Mouse (Mus musculus): ENCODE data around the gene Zc3h14. TPM values are rescaled to one million over a fixed set of nuclear protein-coding genes. Genes with fewer than 3 reads are reported as not detected.

The Zc3h14 gene
- polyA plus RNA-seq, 1 experiment from 2014 or later, result 109 TPM

DNA sequence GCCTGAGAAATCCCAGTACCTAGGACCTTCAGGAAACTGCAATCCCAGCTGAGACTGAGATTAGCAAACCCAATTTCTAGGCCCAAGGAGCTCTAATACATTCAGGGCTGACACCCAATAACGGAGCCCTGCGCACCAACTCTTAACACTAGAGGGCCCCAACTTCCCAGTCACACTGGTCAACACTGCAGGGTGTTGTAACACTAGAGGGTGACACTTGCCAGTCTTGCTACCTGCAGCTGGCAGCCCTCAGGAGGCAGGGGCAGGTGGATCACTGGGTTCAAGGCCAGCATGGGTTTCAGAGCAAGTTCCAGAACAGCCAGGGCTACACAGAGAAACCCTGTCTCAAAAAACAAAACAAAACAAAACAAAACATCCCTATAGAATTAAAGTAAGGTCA lies 633 bp upstream of the Zc3h14 start:
- no peak overlapping the region for H3K4me2 ChIP-seq
- no peaks in the 10 kb centered on the region for H3K9me3 ChIP-seq
- H3K4me1 ChIP-seq (replicated peaks), result peaks cover 33% of the 10 kb centered on the region
- no peaks in the 10 kb centered on the region for H3K27me3 ChIP-seq
- H3K9ac ChIP-seq, result no peak overlapping the region
- H3K27ac ChIP-seq (replicated peaks), result no peak overlapping the region
- peak; percentile 31; the same call in 1 of the 2 replicates for ATAC-seq (ENCODE audit: low FRiP score, low read depth)
- H3K4me3 ChIP-seq, result no peak overlapping the region
- H3K36me3 ChIP-seq, result no peaks in the 10 kb centered on the region
- 3% methylated on average over 2 of the region's 2 CpGs for whole genome bisulfite sequencing

- ATAC-seq (ENCODE audit: low FRiP score, low read depth), result peak; percentile 57
- peak overlapping the region; percentile 75 for H3K4me2 ChIP-seq
- WGBS, result 2% methylated on average over 12 of the region's 14 CpGs
These were observed 603 bp downstream of the Zc3h14 start for GRCm38 (mm10) chr12:98747380-98747753.

DNA sequence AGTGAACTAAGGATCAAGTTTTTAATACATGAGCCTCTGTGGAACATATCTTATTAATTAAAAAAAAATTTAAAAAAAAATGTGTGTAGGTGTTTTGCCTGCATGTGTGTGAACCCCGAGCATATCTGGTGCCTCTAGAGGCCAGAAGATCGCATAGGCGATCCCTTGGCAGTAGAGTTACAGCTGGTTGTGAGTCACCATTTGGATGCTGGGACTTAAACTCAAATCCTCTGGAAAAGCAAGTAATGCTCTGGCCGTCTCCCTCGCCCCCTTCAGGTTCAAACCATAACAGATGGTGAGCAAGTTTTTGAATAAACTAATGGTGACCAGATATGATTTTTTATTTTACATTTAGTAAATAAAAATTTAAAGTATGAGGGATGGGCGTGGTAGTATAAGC lies 10.9 kb downstream of the Zc3h14 start:
- no peak for ATAC-seq (ENCODE audit: low FRiP score, low read depth)
- Histone ChIP-seq H3K4me2 (no peak overlapping the region), H3K4me3 (no peak overlapping the region), H3K27ac (replicated peaks) (no peak overlapping the region), H3K4me1 (replicated peaks) (no peaks in the 10 kb centered on the region), H3K27me3 (no peaks in the 10 kb centered on the region), H3K9me3 (no peaks in the 10 kb centered on the region), H3K9ac (no peak overlapping the region), H3K36me3 (peaks cover 52% of the 10 kb centered on the region)
- WGBS, result 91% methylated on average over 6 of the region's 6 CpGs

More at GRCm38 (mm10) chr12:98747380-98747753, 603 bp downstream of the Zc3h14 start:
- no peaks in the 10 kb centered on the region for H3K9me3 ChIP-seq
- H3K9ac ChIP-seq, result peak overlapping the region; percentile 98
- peak overlapping the region; percentile 96 for H3K27ac ChIP-seq (replicated peaks)
- no peaks in the 10 kb centered on the region for H3K27me3 ChIP-seq
- no peaks in the 10 kb centered on the region for H3K36me3 ChIP-seq
- peaks cover 35% of the 10 kb centered on the region for H3K4me1 ChIP-seq (replicated peaks)
- H3K4me3 ChIP-seq, result peak overlapping the region; percentile 97

DNA sequence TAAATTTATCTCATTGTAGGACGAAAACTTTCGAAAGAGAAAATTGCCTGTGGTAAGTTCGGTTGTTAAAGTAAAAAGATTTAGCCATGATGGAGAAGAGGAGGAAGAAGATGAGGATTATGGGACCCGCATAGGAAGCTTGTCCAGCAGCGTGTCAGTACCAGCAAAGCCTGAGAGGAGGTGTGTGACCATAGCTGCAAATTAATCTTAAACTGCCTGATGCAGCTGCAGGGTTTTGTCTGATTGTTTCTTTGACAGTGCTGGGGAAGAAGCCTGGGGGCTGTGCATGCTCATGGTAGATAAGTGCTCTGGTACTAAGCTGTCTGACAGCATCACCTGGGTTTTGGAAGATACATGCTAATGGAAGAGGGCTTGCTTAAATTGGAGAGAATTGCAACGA lies 12.9 kb downstream of the Zc3h14 start:
- no peak overlapping the region for H3K4me2 ChIP-seq
- WGBS, result 93% methylated on average over 6 of the region's 6 CpGs
- H3K9me3 ChIP-seq, result no peaks in the 10 kb centered on the region
- no peaks in the 10 kb centered on the region for H3K27me3 ChIP-seq
- no peak overlapping the region for H3K9ac ChIP-seq
- H3K4me3 ChIP-seq, result no peak overlapping the region
- H3K27ac ChIP-seq (replicated peaks), result no peak overlapping the region
- peaks cover 70% of the 10 kb centered on the region for H3K36me3 ChIP-seq
- ATAC-seq (ENCODE audit: low FRiP score, low read depth), result no peak
- H3K4me1 ChIP-seq (replicated peaks), result no peaks in the 10 kb centered on the region

- H3K4me2 ChIP-seq, result no peak overlapping the region
- 96% methylated on average over 2 of the region's 2 CpGs for WGBS
- H3K27me3 ChIP-seq, result no peaks in the 10 kb centered on the region
- ATAC-seq (ENCODE audit: low FRiP score, low read depth), result no peak
- H3K36me3 ChIP-seq, result peaks cover 80% of the 10 kb centered on the region
- H3K4me1 ChIP-seq (replicated peaks), result no peaks in the 10 kb centered on the region
- H3K9ac ChIP-seq, result no peak overlapping the region
- no peaks in the 10 kb centered on the region for H3K9me3 ChIP-seq
- H3K4me3 ChIP-seq, result no peak overlapping the region
- H3K27ac ChIP-seq (replicated peaks), result no peak overlapping the region
These were observed 19.5 kb downstream of the Zc3h14 start for GRCm38 (mm10) chr12:98766241-98766640.

DNA sequence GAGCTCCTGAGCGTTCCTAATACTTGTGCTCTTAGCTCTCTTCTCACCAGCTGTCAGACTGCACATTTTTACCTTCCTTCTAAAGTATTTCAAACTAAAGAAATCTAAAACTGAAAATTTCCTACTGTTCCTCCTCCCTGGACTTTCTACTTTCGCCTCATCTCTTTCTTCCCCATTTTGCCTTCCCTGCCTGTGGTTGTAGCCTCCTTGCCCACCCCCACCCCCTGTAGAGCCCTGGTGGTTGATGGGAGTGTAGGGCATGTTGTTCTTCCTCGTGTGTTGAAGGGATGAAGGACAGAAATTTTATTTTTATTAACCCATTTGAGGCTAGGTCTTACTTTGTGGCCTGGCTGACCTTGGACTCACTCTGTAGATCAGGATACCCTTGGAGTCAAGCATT lies 30.7 kb downstream of the Zc3h14 start:
- Histone ChIP-seq H3K27me3 (no peaks in the 10 kb centered on the region), H3K9ac (no peak overlapping the region), H3K4me1 (replicated peaks) (no peaks in the 10 kb centered on the region), H3K4me2 (no peak overlapping the region), H3K27ac (replicated peaks) (no peak overlapping the region), H3K9me3 (no peaks in the 10 kb centered on the region), H3K36me3 (peaks cover 68% of the 10 kb centered on the region), H3K4me3 (no peak overlapping the region)
- ATAC-seq (ENCODE audit: low FRiP score, low read depth), result no peak
- 80% methylated on average over 3 of the region's 3 CpGs for WGBS

- peaks cover 73% of the 10 kb centered on the region for H3K36me3 ChIP-seq
- H3K27me3 ChIP-seq, result no peaks in the 10 kb centered on the region
- H3K27ac ChIP-seq (replicated peaks), result no peak overlapping the region
- no peak overlapping the region for H3K4me2 ChIP-seq
- no peak overlapping the region for H3K4me3 ChIP-seq
- H3K9ac ChIP-seq, result no peak overlapping the region
- ATAC-seq (ENCODE audit: low FRiP score, low read depth), result no peak
- no peaks in the 10 kb centered on the region for H3K4me1 ChIP-seq (replicated peaks)
- H3K9me3 ChIP-seq, result no peaks in the 10 kb centered on the region
- WGBS, result 83% methylated on average over 4 of the region's 4 CpGs
These were observed 32.4 kb downstream of the Zc3h14 start for GRCm38 (mm10) chr12:98779148-98779547.

DNA sequence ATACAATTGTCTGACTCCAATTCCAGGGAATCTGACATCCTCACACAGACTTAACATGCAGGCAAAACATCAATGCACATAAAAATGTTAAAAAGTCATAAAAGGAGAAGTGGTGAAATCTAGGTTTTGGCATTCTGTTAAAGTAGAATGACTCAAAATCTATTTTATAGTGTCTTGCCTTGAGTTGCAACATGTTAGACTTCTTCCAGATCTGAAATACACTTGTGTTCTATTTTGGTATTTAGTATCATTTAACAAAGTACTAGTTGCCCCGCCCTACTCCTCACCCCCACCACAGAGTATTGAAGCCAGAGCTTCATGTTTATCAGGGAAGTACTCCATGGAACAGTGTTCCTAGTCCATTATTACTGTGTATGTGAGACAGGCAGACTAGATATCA lies 37.5 kb downstream of the Zc3h14 start:
- Histone ChIP-seq H3K27me3 (no peaks in the 10 kb centered on the region), H3K4me3 (no peak overlapping the region), H3K36me3 (peaks cover 76% of the 10 kb centered on the region), H3K4me2 (no peak overlapping the region), H3K27ac (replicated peaks) (no peak overlapping the region), H3K9ac (no peak overlapping the region), H3K4me1 (replicated peaks) (no peaks in the 10 kb centered on the region), H3K9me3 (no peaks in the 10 kb centered on the region)
- WGBS, result 97% methylated on average over 1 of the region's 1 CpGs
- ATAC-seq (ENCODE audit: low FRiP score, low read depth), result no peak

DNA sequence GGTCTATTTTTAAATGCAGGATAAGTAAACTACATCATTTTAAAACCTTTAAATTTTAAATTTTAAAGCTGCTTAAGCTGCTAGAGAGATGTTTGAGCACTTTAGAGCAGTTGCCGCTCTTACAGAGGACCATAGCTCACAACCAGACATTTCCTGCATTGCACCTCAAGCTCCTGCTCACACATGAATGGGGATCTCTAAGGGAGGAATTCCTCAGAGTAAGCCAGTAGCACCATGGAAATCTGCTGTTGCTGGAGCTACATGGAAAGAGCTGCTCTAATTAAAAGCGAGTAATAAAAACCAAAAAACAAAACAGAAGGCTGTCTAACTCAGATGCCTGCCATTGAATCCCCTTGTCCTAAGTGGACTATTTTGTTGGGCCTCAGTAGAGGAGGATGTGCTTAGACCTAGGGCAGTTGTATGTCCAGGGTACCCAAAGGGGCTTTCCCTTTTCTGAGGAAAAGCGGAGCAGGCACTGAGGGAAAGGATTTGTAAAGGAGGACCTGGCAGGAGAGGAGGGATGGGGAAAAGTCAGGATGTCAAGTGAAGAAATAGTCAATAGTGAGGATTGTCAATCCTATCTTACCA lies 49.1 kb downstream of the Zc3h14 start:
- ATAC-seq (ENCODE audit: low FRiP score, low read depth), result peak; percentile 59; the same call in 1 of the 2 replicates
- no peaks in the 10 kb centered on the region for H3K27me3 ChIP-seq
- H3K4me3 ChIP-seq, result no peak overlapping the region
- no peak overlapping the region for H3K9ac ChIP-seq
- no peak overlapping the region for H3K4me2 ChIP-seq
- H3K27ac ChIP-seq (replicated peaks), result 0 out of 2 replicates have a peak overlapping the region, but pooled peaks have one; percentile 18
- H3K36me3 ChIP-seq, result peaks cover 69% of the 10 kb centered on the region
- H3K9me3 ChIP-seq, result no peaks in the 10 kb centered on the region
- no peaks in the 10 kb centered on the region for H3K4me1 ChIP-seq (replicated peaks)
- 74% methylated on average over 3 of the region's 3 CpGs for WGBS

DNA sequence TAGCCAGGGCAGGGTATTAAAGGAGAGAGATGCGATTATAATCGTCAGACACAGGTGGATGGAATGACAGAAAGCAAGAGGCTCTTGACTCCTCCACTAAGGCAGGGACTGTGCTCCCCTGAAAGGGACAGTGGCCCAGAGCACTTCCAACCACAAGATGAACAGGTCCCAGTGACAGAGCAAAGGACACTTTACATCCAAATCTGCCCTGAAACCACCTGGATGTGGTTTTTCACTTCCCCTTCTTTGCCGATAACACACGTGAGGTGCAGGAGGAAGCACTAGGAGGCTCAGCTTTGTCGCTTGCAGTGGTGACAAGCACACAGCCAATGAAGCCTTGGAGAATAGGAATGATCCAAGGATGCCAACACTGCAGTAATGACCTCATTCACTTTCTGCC lies 53.6 kb downstream of the Zc3h14 start:
- no peak overlapping the region for H3K9ac ChIP-seq
- H3K36me3 ChIP-seq, result peaks cover 42% of the 10 kb centered on the region
- H3K4me3 ChIP-seq, result no peak overlapping the region
- no peak overlapping the region for H3K4me2 ChIP-seq
- no peaks in the 10 kb centered on the region for H3K4me1 ChIP-seq (replicated peaks)
- WGBS, result 90% methylated on average over 5 of the region's 5 CpGs
- no peak overlapping the region for H3K27ac ChIP-seq (replicated peaks)
- no peaks in the 10 kb centered on the region for H3K27me3 ChIP-seq
- ATAC-seq (ENCODE audit: low FRiP score, low read depth), result no peak
- no peaks in the 10 kb centered on the region for H3K9me3 ChIP-seq

DNA sequence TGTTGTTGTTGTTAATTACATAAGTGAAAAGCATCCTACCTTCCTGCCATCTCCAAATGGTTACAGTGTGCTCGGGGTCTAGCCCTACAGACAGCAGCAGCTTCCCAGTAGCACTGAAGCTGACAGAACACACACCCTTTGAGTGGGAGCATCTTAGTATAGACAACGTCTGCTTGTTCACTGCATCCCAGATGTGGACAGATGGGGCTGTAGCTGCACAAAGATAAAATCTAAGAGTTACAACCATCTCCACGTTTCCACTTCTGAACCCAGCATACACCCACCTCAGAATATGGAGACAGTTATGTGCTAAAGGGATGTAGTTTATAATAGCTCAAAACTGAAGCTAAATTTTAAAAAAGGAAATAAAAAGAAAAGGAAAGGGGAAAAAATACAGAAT lies 55.5 kb downstream of the Zc3h14 start:
- H3K4me1 ChIP-seq (replicated peaks), result no peaks in the 10 kb centered on the region
- no peaks in the 10 kb centered on the region for H3K9me3 ChIP-seq
- no peak overlapping the region for H3K4me3 ChIP-seq
- H3K4me2 ChIP-seq, result no peak overlapping the region
- H3K9ac ChIP-seq, result no peak overlapping the region
- H3K27me3 ChIP-seq, result no peaks in the 10 kb centered on the region
- peaks cover 41% of the 10 kb centered on the region for H3K36me3 ChIP-seq
- 85% methylated on average over 3 of the region's 3 CpGs for WGBS
- no peak for ATAC-seq (ENCODE audit: low FRiP score, low read depth)
- no peak overlapping the region for H3K27ac ChIP-seq (replicated peaks)

DNA sequence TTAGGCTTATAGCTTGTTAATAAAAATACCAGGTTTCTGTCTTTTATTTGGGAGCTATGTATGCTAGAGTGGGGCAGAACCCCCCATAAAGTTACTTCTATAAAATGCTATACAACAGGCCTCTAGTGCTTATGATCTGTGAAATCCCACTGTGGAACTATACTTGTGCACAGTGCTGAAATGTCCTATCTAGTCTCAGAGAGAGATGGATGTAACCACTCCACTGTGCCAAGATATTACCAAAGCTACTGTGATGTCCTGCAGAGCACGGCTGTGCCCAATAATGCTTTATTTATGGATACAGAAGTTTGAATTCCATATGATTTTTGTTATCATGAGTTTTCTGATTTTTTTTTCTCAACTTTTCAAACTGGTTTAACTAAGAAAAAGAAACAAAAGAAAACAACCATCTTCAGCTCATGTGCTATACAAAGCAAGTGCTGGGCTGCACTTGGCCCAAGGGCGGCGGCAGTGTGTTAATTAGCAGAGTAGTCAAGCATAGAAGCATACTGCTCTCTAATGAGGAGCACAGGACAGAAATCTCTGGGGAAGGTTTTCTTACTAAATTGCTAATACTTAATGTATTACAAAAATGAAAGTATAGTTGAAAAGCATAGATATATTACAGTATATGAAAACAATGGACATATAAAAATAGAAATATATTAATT lies 57.4 kb downstream of the Zc3h14 start:
- 59% methylated on average over 3 of the region's 3 CpGs for WGBS
- ATAC-seq (ENCODE audit: low FRiP score, low read depth), result no peak
- Histone ChIP-seq H3K4me3 (no peak overlapping the region), H3K4me1 (replicated peaks) (no peaks in the 10 kb centered on the region), H3K9me3 (no peaks in the 10 kb centered on the region), H3K27me3 (no peaks in the 10 kb centered on the region), H3K4me2 (no peak overlapping the region), H3K36me3 (peaks cover 31% of the 10 kb centered on the region), H3K9ac (no peak overlapping the region), H3K27ac (replicated peaks) (no peak overlapping the region)

GRCm38 (mm10) chr12:98820781-98821180 lies 74.0 kb downstream of the Zc3h14 start:
- Histone ChIP-seq H3K36me3 (peaks cover 12% of the 10 kb centered on the region), H3K27ac (replicated peaks) (no peak overlapping the region), H3K4me2 (no peak overlapping the region), H3K27me3 (no peaks in the 10 kb centered on the region), H3K9me3 (no peaks in the 10 kb centered on the region), H3K4me1 (replicated peaks) (no peaks in the 10 kb centered on the region), H3K4me3 (no peak overlapping the region), H3K9ac (no peak overlapping the region)
- no peak for ATAC-seq (ENCODE audit: low FRiP score, low read depth)
- WGBS, result 68% methylated on average over 2 of the region's 2 CpGs
